Mouse (Mus musculus) ES-E14 (cell line): ENCODE data around the gene Cxadr. TPM values are rescaled to one million over a fixed set of nuclear protein-coding genes. Genes with fewer than 3 reads are reported as not detected.

Source experiments
- DNase-seq: peaks from one replicate; pipeline ENCODE4 v3.0.0-alpha.2; 2013; ENCODE audit warnings: low read depth, low spot score
- H3K27ac ChIP-seq: 2 replicates; pipeline ENCODE4 v1.5.1; 2012; ENCODE audit warnings: low read depth, mild to moderate bottlenecking, low read length, moderate library complexity, mixed read lengths; ENCODE audit not compliant: poor library complexity, insufficient read depth, severe bottlenecking
- H3K36me3 ChIP-seq: 2 replicates; pipeline ENCODE4 v1.6.1; 2012; ENCODE audit warnings: mild to moderate bottlenecking, low read length, moderate library complexity, mixed read lengths; ENCODE audit not compliant: control insufficient read depth, poor library complexity, insufficient read depth, severe bottlenecking
- H3K4me1 ChIP-seq, 2 experiments: fragments of 150-350 bp in 1 of 2; sonication (generic) in 1 of 2; 2 replicates each; pipeline ENCODE4 v1.6.1; 2012; ENCODE audit warnings: low read length in 2 of 2, mild to moderate bottlenecking in 1 of 2, mixed read lengths in 1 of 2; ENCODE audit not compliant: control insufficient read depth in 2 of 2, insufficient read depth in 2 of 2, poor library complexity in 1 of 2
- H3K4me3 ChIP-seq, 2 experiments: fragments of 150-350 bp in 1 of 2; sonication (generic) in 1 of 2; 2 replicates each; pipeline ENCODE4 v1.5.1; 2012; ENCODE audit warnings: low read length in 2 of 2, low read depth in 1 of 2, mild to moderate bottlenecking in 1 of 2, mixed read lengths in 1 of 2; ENCODE audit not compliant: insufficient read depth in 1 of 2, poor library complexity in 1 of 2, severe bottlenecking in 1 of 2
- H3K9ac ChIP-seq: 2 replicates; pipeline ENCODE4 v1.6.1; 2012; ENCODE audit warnings: low read depth, mild to moderate bottlenecking, low read length, mixed read lengths; ENCODE audit not compliant: poor library complexity, insufficient read depth, severe bottlenecking
- H3K9me3 ChIP-seq: fragments of 150-350 bp; sonication (generic); 2 replicates; pipeline ENCODE4 v1.6.1; 2012; ENCODE audit warnings: low read depth, mild to moderate bottlenecking, low read length; ENCODE audit not compliant: control insufficient read depth, insufficient read depth
- CHD2 ChIP-seq: IDR thresholded peaks from 2 replicates; pipeline ENCODE4 v1.6.1; 2014; ENCODE audit warnings: mild to moderate bottlenecking, low read depth, low read length, inconsistent platforms
- HCFC1 ChIP-seq: IDR thresholded peaks from 2 replicates; pipeline ENCODE4 v1.6.1; 2012; ENCODE audit warnings: low read length, inconsistent platforms, borderline replicate concordance; ENCODE audit not compliant: insufficient read depth
- MAFK ChIP-seq: IDR thresholded peaks from 2 replicates; pipeline ENCODE4 v1.6.1; 2014; ENCODE audit warnings: mild to moderate bottlenecking, low read depth, low read length, inconsistent platforms; ENCODE audit not compliant: insufficient read depth
- ZC3H11A ChIP-seq: IDR thresholded peaks from 2 replicates; pipeline ENCODE4 v1.6.1; 2012; ENCODE audit warnings: low read depth, mild to moderate bottlenecking, inconsistent platforms, low read length, borderline replicate concordance
- ZNF384 ChIP-seq: IDR thresholded peaks from 2 replicates; pipeline ENCODE4 v1.6.1; 2012; ENCODE audit warnings: low read depth, low read length, inconsistent platforms
- in situ Hi-C, 2 experiments: fragments of 600-800 bp; cut with MboI; formaldehyde crosslinking; loops; one replicate each; pipeline ENCODE4 v1.15.1; 2025; ENCODE audit warnings: low sequenced_read_pairs in 2 of 2, inconsistent platforms in 1 of 2; ENCODE audit not compliant: unreplicated experiment in 2 of 2
- total RNA-seq: library from RNA; depleted of rRNA; stranded (reverse); fragments of 300-350 nt; gene quantifications from 2 replicates; pipeline ENCODE4 v1.2.3, GENCODE M21; 2012

The Cxadr gene
- total RNA-seq, 1 experiment, result 31.0 TPM

DNA sequence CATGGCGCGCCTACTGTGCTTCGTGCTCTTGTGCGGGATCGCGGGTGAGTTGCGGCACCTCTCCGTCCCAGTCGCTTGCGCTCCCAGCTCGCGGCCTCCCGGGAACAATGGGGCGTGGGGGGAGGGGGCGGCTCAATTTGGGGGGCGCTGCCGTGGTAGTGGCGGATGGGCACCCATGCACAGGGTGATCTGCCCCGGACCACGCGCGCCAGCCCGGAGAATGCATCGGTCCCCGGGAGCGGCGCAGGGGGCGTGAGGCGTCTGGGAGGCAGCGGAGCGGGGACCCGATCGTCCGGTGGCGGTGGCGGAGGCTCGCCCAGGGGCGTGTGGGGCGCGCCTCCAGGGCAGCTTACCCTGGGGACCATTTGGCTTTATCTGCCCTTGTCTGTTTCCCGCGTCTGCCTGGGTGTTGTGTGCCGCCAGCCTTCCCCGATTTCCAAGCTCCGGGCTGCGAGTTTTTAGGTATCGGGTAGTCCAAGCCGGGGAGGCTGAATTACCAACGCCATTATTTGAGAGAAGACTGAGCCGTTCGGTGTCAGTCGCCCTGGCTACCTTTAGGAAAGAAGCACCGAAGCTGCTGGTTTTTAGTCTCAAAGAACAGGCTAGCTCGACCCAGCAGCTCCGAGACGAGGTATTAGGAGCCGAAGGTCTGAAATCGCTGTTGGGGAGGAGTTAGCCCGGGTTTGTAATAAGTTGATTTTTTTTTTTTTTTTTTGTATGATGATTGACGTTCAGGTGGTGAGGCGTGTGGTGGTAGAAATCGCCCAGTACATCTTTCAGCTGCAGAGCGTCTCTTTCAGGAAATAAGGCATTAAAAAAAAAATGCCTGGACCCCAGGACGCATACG lies 765 bp downstream of the Cxadr start:
- no peaks in the 10 kb centered on the region for H3K36me3 ChIP-seq
- peaks cover 0 to 13% of the 10 kb centered on the region in 2 experiments; a peak in 2 of 4 replicates for H3K4me1 ChIP-seq
- no peak for DNase-seq
- peak overlapping the region; percentile 91 for H3K9ac ChIP-seq
- TF ChIP-seq ZC3H11A (no peak), MAFK (no peak), CHD2 (no peak), ZNF384 (0 out of 2 replicates have a peak, but pooled peaks have one; percentile 33), HCFC1 (0 out of 2 replicates have a peak, but pooled peaks have one; percentile 16)
- in situ Hi-C loops, result no loop called here
- no peaks in the 10 kb centered on the region for H3K9me3 ChIP-seq
- H3K27ac ChIP-seq, result peak overlapping the region; percentile 59; the same call in 1 of the 2 replicates
- H3K4me3 ChIP-seq, result peak overlapping the region; percentile 76 to 87

GRCm38 (mm10) chr16:78302678-78303050 lies 1.4 kb downstream of the Cxadr start:
- no peak overlapping the region for H3K27ac ChIP-seq
- no peaks in the 10 kb centered on the region; the same call in 1 of the 2 replicates for H3K36me3 ChIP-seq
- TF ChIP-seq ZNF384 (no peak), MAFK (no peak), HCFC1 (no peak), CHD2 (no peak), ZC3H11A (no peak)
- H3K4me3 ChIP-seq, result peak overlapping the region; percentile 76 to 87; a peak in 3 of 4 replicates
- H3K9me3 ChIP-seq, result no peaks in the 10 kb centered on the region
- in situ Hi-C loops, result no loop called here
- peak overlapping the region; percentile 45; the same call in 1 of the 2 replicates for H3K9ac ChIP-seq
- H3K4me1 ChIP-seq, result peaks cover 0 to 13% of the 10 kb centered on the region in 2 experiments; a peak in 2 of 4 replicates
- DNase-seq, result no peak

GRCm38 (mm10) chr16:78305606-78306100 lies 4.4 kb downstream of the Cxadr start:
- peaks cover 0 to 13% of the 10 kb centered on the region in 2 experiments; a peak in 2 of 4 replicates for H3K4me1 ChIP-seq
- H3K4me3 ChIP-seq, result no peak overlapping the region

DNA sequence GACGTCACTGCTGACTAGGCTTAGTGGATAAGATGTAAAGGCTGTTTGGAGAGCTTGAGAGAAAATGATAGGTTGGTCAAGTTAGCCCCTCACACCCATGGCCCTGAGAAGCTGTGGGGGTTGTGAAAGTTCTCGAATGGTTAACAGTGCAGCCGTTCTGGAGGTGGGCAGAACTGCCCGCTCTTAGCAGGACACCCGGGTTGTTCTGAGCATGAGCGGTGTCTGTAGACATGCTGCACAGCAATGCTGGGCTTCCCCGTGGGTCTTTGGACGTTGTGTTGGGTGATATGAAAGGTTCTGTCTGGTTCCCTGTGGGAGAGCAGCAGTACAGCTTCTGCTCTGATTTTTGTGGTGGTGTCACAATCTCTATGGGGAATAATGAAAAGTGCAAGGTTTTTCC lies 5.3 kb downstream of the Cxadr start:
- DNase-seq, result no peak
- Histone ChIP-seq H3K27ac (no peak overlapping the region), H3K36me3 (no peaks in the 10 kb centered on the region; the same call in 1 of the 2 replicates), H3K9ac (no peak overlapping the region), H3K4me1 (peaks cover 0 to 13% of the 10 kb centered on the region in 2 experiments; a peak in 2 of 4 replicates), H3K9me3 (no peaks in the 10 kb centered on the region), H3K4me3 (no peak overlapping the region)
- in situ Hi-C loops, result no loop called here
- no peak for TF ChIP-seq ZNF384
- TF ChIP-seq CHD2, result no peak
- TF ChIP-seq ZC3H11A, result no peak
- TF ChIP-seq HCFC1, result no peak
- TF ChIP-seq MAFK, result no peak

More at GRCm38 (mm10) chr16:78305606-78306100, 4.4 kb downstream of the Cxadr start:
- H3K27ac ChIP-seq, result no peak overlapping the region
- no peaks in the 10 kb centered on the region for H3K9me3 ChIP-seq
- no peak overlapping the region for H3K9ac ChIP-seq
- DNase-seq, result no peak
- H3K36me3 ChIP-seq, result no peaks in the 10 kb centered on the region; the same call in 1 of the 2 replicates
- in situ Hi-C loops, result no loop called here
- no peak for TF ChIP-seq CHD2
- TF ChIP-seq MAFK, result no peak
- no peak for TF ChIP-seq HCFC1
- no peak for TF ChIP-seq ZC3H11A
- TF ChIP-seq ZNF384, result no peak
